Mouse (Mus musculus) spleen, adult 2 months (tissue): Measurements from ENCODE around the gene Atg2b.

Experiments used
- CTCF ChIP-seq: fragments of 200-500 bp; IDR thresholded peaks from 2 replicates; pipeline ENCODE4 v1.5.1; 2011; ENCODE audit warnings: mild to moderate bottlenecking, inconsistent platforms; ENCODE audit not compliant: insufficient read depth, insufficient read length, insufficient replicate concordance; ENCODE audit errors: extremely low read depth
- POLR2A ChIP-seq: fragments of 200-500 bp; IDR thresholded peaks from 2 replicates; pipeline ENCODE4 v1.6.1; 2011; ENCODE audit warnings: low read depth, low read length, inconsistent platforms

DNA sequence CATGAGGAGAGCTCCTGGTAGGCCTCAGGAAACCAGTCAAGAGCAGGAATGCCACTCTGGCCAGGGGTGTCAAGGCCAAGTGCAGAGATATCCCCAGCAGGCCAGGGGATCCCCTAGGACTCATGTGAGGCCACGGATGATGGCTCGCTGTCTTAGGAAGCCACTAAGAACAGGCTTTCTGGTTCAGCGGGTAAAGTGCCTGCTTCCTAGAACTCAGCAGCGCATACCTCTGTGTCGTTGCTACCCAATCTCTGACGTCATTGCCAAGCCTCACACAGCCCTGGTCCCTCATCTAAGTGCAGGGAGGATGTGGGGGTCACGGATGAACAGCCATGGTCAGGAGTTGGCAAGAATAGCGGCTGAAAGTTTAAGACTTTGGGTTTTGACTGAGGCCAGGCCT, 87.9 kb downstream of the Atg2b start:
- no peak for TF ChIP-seq POLR2A
- no peak for TF ChIP-seq CTCF
